Mouse (Mus musculus): ENCODE measurements around the gene Cpn1.

- TF ChIP-seq TCF12 (IDR thresholded peaks at IDR 0.05; ENCODE audit: low read depth, low read length): no peak
- TF ChIP-seq ZNF384 (IDR thresholded peaks at IDR 0.05; ENCODE audit: low read depth, low read length): no peak
- TF ChIP-seq GATA1 (IDR thresholded peaks at IDR 0.05; ENCODE audit: low read depth, low read length): no peak
- no peak for TF ChIP-seq USF1 (IDR thresholded peaks at IDR 0.05; ENCODE audit: low read depth, low read length)
- TF ChIP-seq MAX (IDR thresholded peaks at IDR 0.05; ENCODE audit: low read length): no peak
- no peak for TF ChIP-seq POLR2AphosphoS5 (IDR thresholded peaks at IDR 0.05; ENCODE audit: borderline replicate concordance, low read depth, low read length)
- no peak for TF ChIP-seq GABPA (IDR thresholded peaks at IDR 0.05; ENCODE audit: low read depth, low read length)
- no peak for TF ChIP-seq POLR2A (IDR thresholded peaks at IDR 0.05; ENCODE audit: control insufficient read depth in 1 of 2, insufficient read depth in 1 of 2, low read depth in 1 of 2, low read length in 2 of 2, poor library complexity in 1 of 2)
- no peak for TF ChIP-seq CTCF (IDR thresholded peaks at IDR 0.05 in 2 of 3, conservative IDR thresholded peaks at IDR 0.05 in 1 of 3; ENCODE audit: control insufficient read depth in 1 of 3, insufficient read depth in 1 of 3, low read depth in 2 of 3, low read length in 3 of 3, poor library complexity in 1 of 3, severe bottlenecking in 1 of 3)
- TF ChIP-seq EP300 (IDR thresholded peaks at IDR 0.05; ENCODE audit: low read depth in 1 of 2, low read length in 2 of 2): no peak
- TF ChIP-seq MYC (IDR thresholded peaks at IDR 0.05; ENCODE audit: low read depth, low read length): no peak
- no peak for TF ChIP-seq JUND (IDR thresholded peaks at IDR 0.05; ENCODE audit: low read depth, low read length)
Observed at GRCm38 (mm10) chr19:43957881-43958280, 28.5 kb downstream of the Cpn1 start.

Measured in MEL (cell line).